Mouse (Mus musculus) ES-CJ7 (cell line): ENCODE results near the gene Clint1.

Experiments used
- DNase-seq: peaks from one replicate; pipeline ENCODE4 v3.0.0; 2011; ENCODE audit warnings: low read depth, low spot score

The Clint1 gene

DNA sequence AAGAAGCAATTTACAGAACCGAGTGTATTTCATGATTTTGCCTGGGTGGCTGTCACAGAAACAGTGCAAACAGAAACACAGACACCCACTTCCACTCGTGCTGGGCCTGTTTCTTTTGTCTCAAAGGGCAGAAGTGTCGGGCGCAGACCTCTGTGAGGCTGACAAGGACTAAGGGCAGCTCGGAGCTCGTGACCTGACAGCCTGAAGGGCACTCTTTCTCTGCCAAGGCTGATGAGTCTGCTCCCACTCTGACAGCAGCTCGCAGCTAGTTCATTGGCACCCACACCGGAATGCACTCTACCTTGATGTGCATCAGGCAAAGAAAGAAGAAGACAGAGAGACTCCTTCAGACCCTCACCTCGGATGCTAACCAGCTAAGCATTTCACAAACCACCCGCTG is 77.7 kb downstream of the Clint1 start:
- no peak for DNase-seq

DNA sequence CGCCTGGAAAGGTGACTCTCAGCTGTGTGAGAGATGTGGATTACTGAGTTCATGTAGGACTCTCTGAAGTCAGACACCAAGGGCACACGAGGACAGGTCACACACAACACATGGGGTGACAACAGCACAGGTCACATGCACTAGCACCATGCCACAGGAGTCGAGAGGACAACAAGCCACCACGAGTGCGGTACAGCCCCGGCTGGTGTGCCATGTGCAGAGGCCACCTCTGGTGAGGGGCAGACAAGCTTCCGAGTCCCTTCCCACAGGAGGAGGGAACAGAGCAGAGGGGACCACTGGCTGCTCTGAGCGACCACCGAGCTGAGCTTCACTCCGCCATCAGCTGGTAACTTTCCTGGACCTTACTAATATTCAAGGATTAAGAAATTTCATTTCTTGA is 80.9 kb downstream of the Clint1 start:
- no peak for DNase-seq

DNA sequence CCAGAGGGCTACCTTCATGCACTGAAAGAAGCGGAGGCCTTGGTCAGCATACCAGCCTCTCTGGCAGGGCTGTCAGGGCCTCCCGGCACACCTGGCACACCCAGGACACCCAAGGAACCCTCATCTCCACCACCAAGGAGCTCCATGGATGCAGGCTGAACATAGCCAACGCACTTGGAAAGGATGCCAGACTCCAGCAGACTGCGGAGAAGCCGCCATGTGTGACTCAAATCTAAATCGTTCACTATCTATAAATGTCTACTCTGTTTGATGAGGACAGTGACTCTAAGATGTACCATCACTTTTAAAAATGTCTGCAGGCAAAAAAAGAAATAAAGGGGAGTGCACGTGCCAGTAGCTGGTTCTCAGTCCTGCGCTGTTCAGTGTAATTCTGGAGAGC is 85.6 kb downstream of the Clint1 start:
- DNase-seq: no peak

- DNase-seq: no peak
These were observed 87.1 kb downstream of the Clint1 start for GRCm38 (mm10) chr11:45938917-45939316.

GRCm38 (mm10) chr11:45942281-45942680 is 90.4 kb downstream of the Clint1 start:
- DNase-seq: no peak

GRCm38 (mm10) chr11:45943108-45943705 is 91.4 kb downstream of the Clint1 start:
- no peak for DNase-seq

DNA sequence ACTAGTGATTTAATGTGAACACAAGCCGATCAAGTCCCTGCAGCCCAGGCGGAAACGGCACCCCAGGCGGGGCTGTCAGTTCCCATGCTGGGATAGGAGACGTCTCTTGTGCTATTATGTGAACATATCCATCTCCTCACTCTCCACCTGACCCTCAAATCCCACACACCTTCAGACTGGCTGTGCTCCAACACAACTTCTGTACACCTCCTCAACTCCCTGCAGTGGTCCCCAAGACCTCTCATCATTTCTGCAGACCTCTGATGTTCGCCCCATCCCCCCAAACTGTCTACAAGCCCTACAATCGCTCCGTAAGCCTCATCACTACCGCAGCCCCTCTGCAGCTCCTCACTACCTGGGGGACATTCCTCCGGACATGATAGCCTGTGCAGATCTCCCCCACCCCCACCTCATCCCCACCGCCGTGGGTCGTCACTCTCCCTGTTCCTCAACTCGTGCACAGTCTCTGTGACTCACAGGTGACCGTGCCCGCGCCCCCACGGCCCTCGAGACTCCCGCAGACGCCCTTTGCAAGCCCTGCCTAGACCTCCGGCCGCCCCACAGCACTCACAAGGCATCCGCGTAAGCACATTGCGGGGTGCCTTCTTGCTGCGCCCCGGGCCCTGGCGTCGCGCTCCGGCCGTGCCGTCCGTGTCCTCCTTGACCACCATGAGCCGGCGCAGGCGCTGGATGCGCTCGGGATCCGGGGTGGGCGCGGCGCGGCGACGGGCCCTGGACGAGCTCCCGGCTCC is 92.2 kb downstream of the Clint1 start:
- peak; percentile 33 for DNase-seq

GRCm38 (mm10) chr11:45944643-45945156 is 92.8 kb downstream of the Clint1 start, which contains the start of gene Lsm11:
TSS of gene Lsm11 (minus strand) at chr11:45944935.
- peak; percentile 93 for DNase-seq

GRCm38 (mm10) chr11:45946796-45947195 is 94.9 kb downstream of the Clint1 start:
- no peak for DNase-seq

- DNase-seq: no peak
These were observed 95.6 kb downstream of the Clint1 start for GRCm38 (mm10) chr11:45947491-45947890.

GRCm38 (mm10) chr11:45955127-45955627 is 103.3 kb downstream of the Clint1 start, which contains the start of gene Thg1l:
TSS of gene Thg1l (minus strand) at chr11:45955494.
- peak; percentile 94 for DNase-seq

GRCm38 (mm10) chr11:45959598-45959997 is 107.7 kb downstream of the Clint1 start:
- peak; percentile 44 for DNase-seq

GRCm38 (mm10) chr11:45960003-45960402 is 108.2 kb downstream of the Clint1 start:
- DNase-seq: peak; percentile 38
